Mouse (Mus musculus) kidney, adult 2 months (tissue): ENCODE measurements around the gene Aanat.

Source experiments
- CTCF ChIP-seq: fragments of 200-500 bp; conservative IDR thresholded peaks from 2 replicates; pipeline ENCODE4 v1.5.1; 2011; ENCODE audit warnings: low read depth, mild to moderate bottlenecking, control low read depth, low read length, moderate library complexity, mixed read lengths; ENCODE audit not compliant: insufficient read depth, insufficient read length
- POLR2A ChIP-seq: fragments of 200-500 bp; IDR thresholded peaks from one replicate; pipeline ENCODE4 v1.6.1; 2011; ENCODE audit warnings: low read depth, low read length, control low read depth

DNA sequence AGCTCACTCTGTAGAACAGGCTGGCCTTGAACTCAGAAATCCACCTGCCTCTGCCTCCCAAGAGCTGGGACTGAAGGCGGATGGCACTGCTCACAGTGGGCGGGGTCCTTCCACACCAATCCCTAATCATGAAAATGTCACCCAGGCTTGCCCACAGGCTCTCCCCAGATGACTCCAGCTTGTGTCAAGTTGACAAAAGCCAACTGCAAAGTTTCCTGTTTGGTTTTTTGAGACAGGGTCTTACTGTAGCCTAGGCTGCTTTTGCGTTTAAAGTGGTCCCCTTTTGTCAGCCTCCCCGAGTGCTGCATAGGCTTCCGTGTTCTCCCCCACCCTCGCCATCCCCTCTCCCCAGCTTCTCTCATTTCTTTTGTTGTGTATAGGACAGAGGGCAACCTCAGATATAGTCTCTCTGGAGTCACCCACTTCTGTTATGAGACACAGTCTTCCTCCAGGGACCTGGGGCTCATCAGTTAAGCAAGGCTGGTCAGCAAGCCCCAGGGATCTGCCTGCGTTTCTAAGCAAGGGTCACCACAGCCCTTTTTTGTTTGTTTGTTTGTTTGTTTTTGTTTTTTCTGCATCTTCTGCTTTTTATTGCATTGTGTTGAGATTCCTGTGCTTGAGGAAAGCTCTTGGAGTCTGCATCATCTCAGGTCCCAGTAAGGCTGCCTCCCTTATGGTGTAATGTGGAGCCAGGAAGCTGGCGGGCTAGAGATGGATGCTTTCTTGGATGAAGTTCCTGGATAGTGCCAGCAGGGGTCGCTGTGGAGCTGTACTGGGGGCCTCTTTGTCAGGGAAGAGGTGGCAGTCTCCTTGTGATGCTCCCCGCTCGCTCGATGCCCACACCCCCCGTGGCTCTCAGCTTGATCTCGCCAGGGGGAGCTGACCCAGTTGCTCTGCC is 56.7 kb downstream of the Aanat start:
- TF ChIP-seq CTCF (peak; percentile 94), POLR2A (no peak)
